Mouse (Mus musculus): ENCODE measurements around the gene Ofd1.

Gene Ofd1

GRCm38 (mm10) chrX:166359927-166360440 is 80.5 kb downstream of the Ofd1 start:
- DNase-seq, result no peak

GRCm38 (mm10) chrX:166358955-166359354 is 81.5 kb downstream of the Ofd1 start:
- DNase-seq, result no peak

GRCm38 (mm10) chrX:166356276-166356675 is 84.2 kb downstream of the Ofd1 start:
- DNase-seq, result no peak

GRCm38 (mm10) chrX:166354913-166355312 is 85.6 kb downstream of the Ofd1 start:
- DNase-seq, result no peak

GRCm38 (mm10) chrX:166353412-166353811 is 87.1 kb downstream of the Ofd1 start:
- DNase-seq, result no peak

- peak; percentile 31 to 44 for DNase-seq
Measured at GRCm38 (mm10) chrX:166351790-166352189, 88.7 kb downstream of the Ofd1 start.

GRCm38 (mm10) chrX:166348634-166349033 is 91.9 kb downstream of the Ofd1 start:
- no peak for DNase-seq

- no peak for DNase-seq
Measured at GRCm38 (mm10) chrX:166348086-166348485, 92.4 kb downstream of the Ofd1 start.

- DNase-seq, result no peak
Measured at GRCm38 (mm10) chrX:166344228-166345015, 96.1 kb downstream of the Ofd1 start.

- DNase-seq, result no peak
Measured at GRCm38 (mm10) chrX:166341795-166342194, 98.7 kb downstream of the Ofd1 start.
